Mouse (Mus musculus): Measurements from ENCODE around the gene Gpx3. TPM values are rescaled to one million over a fixed set of nuclear protein-coding genes. Genes with fewer than 3 reads are reported as not detected.
"Not testable (repeated sequence)": the region's sequence is repeated elsewhere in the genome, so short reads cannot be mapped to it uniquely, and the experiment has no call there.

Gpx3 gene
- 144 and 164 TPM in 2 replicates for polyA plus RNA-seq (2014; fragmentation: Nextera tagmentation; extraction: Ambion mirVana)

GRCm38 (mm10) chr11:54902333-54903323 is at the start of gene Gpx3:
Gene Gpx3, plus strand, starts transcription at chr11:54902453.
- Histone ChIP-seq H3K9me3 (ENCODE audit: low read depth, low read length) (no peaks in the 10 kb centered on the region), H3K27me3 (ENCODE audit: insufficient read depth, low read length) (no peaks in the 10 kb centered on the region), H3K4me2 (peak within 1 kb of the TSS; percentile 78), H3K4me1 (ENCODE audit: insufficient read depth) (peaks cover 6% of the 10 kb centered on the region; the same call in 1 of the 2 replicates), H3K36me3 (ENCODE audit: insufficient read depth) (0 out of 2 replicates have a peak, but pooled peaks cover 3% of the 10 kb centered on the region), H3K27ac (ENCODE audit: low read depth) (peak within 1 kb of the TSS; percentile 34; the same call in 1 of the 2 replicates), H3K4me3 (ENCODE audit: low read depth, low read length) (peak within 1 kb of the TSS; percentile 49), H3K9ac (peak within 1 kb of the TSS; percentile 51)
- ATAC-seq (ENCODE audit: insufficient read depth), result peak; percentile 91
- 11% methylated on average over 45 of the region's 45 CpGs for WGBS
- no peak for TF ChIP-seq CTCF (IDR thresholded peaks at IDR 0.05; ENCODE audit: low read depth)
- peak; percentile 89 for DNase-seq

GRCm38 (mm10) chr11:54858880-54859279 is 43.4 kb upstream of the Gpx3 start:
- H3K9ac ChIP-seq; H3K27me3 ChIP-seq (ENCODE audit: insufficient read depth, low read length); DNase-seq; H3K4me2 ChIP-seq; H3K36me3 ChIP-seq (ENCODE audit: insufficient read depth); H3K27ac ChIP-seq (ENCODE audit: low read depth); H3K9me3 ChIP-seq (ENCODE audit: low read depth, low read length); H3K4me3 ChIP-seq (ENCODE audit: low read depth, low read length); ATAC-seq (ENCODE audit: insufficient read depth); H3K4me1 ChIP-seq (ENCODE audit: insufficient read depth): not testable (repeated sequence)
- WGBS, result 98% methylated on average over 11 of the region's 12 CpGs

- Histone ChIP-seq H3K27me3 (ENCODE audit: insufficient read depth, low read length) (no peaks in the 10 kb centered on the region), H3K4me3 (ENCODE audit: low read depth, low read length) (peak overlapping the region; percentile 64), H3K9me3 (ENCODE audit: low read depth, low read length) (no peaks in the 10 kb centered on the region), H3K4me2 (peak overlapping the region; percentile 82), H3K27ac (ENCODE audit: low read depth) (peak overlapping the region; percentile 58; the same call in 1 of the 2 replicates), H3K4me1 (ENCODE audit: insufficient read depth) (no peaks in the 10 kb centered on the region), H3K9ac (peak overlapping the region; percentile 70), H3K36me3 (ENCODE audit: insufficient read depth) (no peaks in the 10 kb centered on the region)
- WGBS, result 22% methylated on average over 11 of the region's 11 CpGs
- ATAC-seq (ENCODE audit: insufficient read depth) (no peak), DNase-seq (peak; percentile 65)
- TF ChIP-seq CTCF (IDR thresholded peaks at IDR 0.05; ENCODE audit: low read depth), result peak; percentile 50; the same call in 1 of the 2 replicates
Measured at GRCm38 (mm10) chr11:54859322-54860165, 42.7 kb upstream of the Gpx3 start.

- peak; percentile 39; the same call in 1 of the 2 replicates for TF ChIP-seq CTCF (IDR thresholded peaks at IDR 0.05; ENCODE audit: low read depth)
- ATAC-seq (ENCODE audit: insufficient read depth), result peak; percentile 98
Measured at GRCm38 (mm10) chr11:54860256-54861038, 41.8 kb upstream of the Gpx3 start, which contains the start of gene Lyrm7. Gene Lyrm7, minus strand, starts transcription at chr11:54860916.

GRCm38 (mm10) chr11:54861471-54862420 is 40.5 kb upstream of the Gpx3 start:
- Histone ChIP-seq H3K27ac (ENCODE audit: low read depth) (peak overlapping the region; percentile 95; the same call in 1 of the 2 replicates), H3K36me3 (ENCODE audit: insufficient read depth) (no peaks in the 10 kb centered on the region), H3K4me1 (ENCODE audit: insufficient read depth) (no peaks in the 10 kb centered on the region), H3K27me3 (ENCODE audit: insufficient read depth, low read length) (no peaks in the 10 kb centered on the region), H3K9me3 (ENCODE audit: low read depth, low read length) (no peaks in the 10 kb centered on the region), H3K4me3 (ENCODE audit: low read depth, low read length) (peak overlapping the region; percentile 64; the same call in 1 of the 2 replicates), H3K4me2 (peak overlapping the region; percentile 82), H3K9ac (no peak overlapping the region)
- no peak for DNase-seq
- ATAC-seq (ENCODE audit: insufficient read depth), result no peak
- TF ChIP-seq CTCF (IDR thresholded peaks at IDR 0.05; ENCODE audit: low read depth), result no peak
- 88% methylated on average over 5 of the region's 5 CpGs for WGBS

More at GRCm38 (mm10) chr11:54860256-54861038, 41.8 kb upstream of the Gpx3 start, which contains the start of gene Lyrm7:
- no peaks in the 10 kb centered on the region for H3K36me3 ChIP-seq (ENCODE audit: insufficient read depth)
- peak within 1 kb of the TSS; percentile 64 for H3K4me3 ChIP-seq (ENCODE audit: low read depth, low read length)
- no peaks in the 10 kb centered on the region for H3K9me3 ChIP-seq (ENCODE audit: low read depth, low read length)
- WGBS, result under 1% methylated on average over 42 of the region's 42 CpGs
- peak; percentile 99 for DNase-seq
- H3K4me2 ChIP-seq, result peak within 1 kb of the TSS; percentile 82
- no peaks in the 10 kb centered on the region for H3K27me3 ChIP-seq (ENCODE audit: insufficient read depth, low read length)
- H3K9ac ChIP-seq, result peak within 1 kb of the TSS; percentile 79
- no peaks in the 10 kb centered on the region for H3K4me1 ChIP-seq (ENCODE audit: insufficient read depth)
- peak within 1 kb of the TSS; percentile 95 for H3K27ac ChIP-seq (ENCODE audit: low read depth)

Data from lung, embryonic 14.5 days (tissue).